Mouse (Mus musculus): Measurements from ENCODE around the gene Kif21b.

DNA sequence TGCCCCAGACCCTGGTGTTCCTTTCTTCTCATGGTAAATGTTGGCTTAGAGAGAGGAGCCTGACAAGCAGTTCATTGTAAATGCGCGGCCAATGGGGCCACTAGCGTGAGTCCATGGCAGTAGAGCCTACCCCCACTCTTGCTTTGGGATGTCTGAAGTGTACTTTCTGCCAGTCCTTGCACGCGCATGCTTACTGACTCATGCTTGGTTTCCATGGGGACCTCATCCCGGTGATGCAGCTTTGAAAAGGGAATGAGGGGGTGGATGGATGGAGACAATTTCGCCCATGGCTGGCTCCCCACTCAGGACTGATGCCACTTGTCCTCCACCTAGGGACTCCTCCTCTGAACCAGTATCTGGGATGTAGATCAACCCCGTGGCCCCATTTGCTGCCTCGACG lies 12.3 kb downstream of the Kif21b start:
- TF ChIP-seq POLR2A (IDR thresholded peaks at IDR 0.05; ENCODE audit: borderline replicate concordance, extremely low read depth, insufficient read depth, insufficient read length, poor library complexity, severe bottlenecking) (no peak), CTCF (IDR thresholded peaks at IDR 0.05; ENCODE audit: borderline replicate concordance, extremely low read depth, insufficient read depth, insufficient read length) (no peak)
